Mouse (Mus musculus): ENCODE results near the gene Plekhg1.
A peak's percentile ranks its signal among the peaks of the same experiment; 100 is the strongest.

The Plekhg1 gene

DNA sequence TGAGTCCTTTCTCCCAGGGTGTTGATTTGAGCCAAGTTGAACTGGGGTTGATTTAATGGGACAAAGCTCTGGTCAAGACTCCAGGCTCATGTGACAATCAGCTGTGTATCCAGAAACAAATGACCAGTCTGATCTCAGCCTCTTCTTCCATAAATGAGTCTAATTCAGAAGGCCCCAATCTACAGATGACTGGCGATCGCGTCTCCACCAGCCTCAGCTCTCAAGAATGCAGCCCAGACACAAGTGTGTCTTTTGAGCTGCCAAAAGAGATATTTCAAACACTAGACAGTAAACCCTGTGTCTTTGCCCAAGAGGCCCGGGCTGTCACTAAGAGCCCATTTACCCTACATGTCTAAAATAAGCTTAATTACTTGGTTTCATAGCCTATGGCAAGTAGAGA lies 148.3 kb downstream of the Plekhg1 start:
- DNase-seq (ENCODE audit: low read depth, low spot score) = no peak

DNA sequence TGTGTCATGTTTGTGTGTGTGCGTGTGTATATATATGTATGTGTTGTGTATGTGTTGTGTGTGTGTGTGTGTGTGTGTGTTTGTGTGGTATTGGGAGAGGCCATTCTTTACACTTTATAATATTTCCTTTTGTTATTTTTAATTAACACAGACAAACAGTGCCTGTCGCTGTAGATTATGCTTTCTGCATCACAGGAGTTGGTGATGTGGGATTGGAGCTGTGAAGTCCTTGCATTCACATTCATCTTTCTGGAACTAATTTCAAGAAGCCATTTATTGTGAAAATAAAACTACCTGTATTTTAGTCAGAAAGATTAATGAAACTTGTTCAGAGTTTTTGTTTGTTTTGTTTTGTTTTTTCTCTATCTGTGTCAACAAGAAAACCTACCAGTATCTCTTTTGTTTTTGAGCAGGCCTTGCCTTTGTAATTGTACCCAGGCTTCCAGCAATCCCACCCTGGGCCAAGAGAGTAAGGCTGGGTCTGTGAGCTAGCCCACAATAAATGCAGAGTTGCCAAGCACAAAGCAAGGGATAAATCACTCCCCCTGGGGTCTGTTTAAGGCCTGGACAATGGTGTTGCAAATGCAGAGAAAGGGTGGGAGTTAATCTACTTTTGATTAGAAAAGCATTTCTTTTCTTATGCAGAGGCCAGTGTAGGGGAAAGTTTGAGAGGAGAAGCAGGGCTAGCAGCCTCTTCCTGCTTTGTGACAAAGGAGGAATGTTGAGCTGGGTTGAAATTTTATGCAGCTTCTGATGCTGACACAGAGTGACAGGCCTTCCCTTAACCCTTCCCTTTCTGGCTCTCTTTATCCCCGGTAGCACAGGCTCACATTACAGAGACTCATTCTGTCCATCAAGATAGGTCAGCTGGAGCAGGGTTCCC lies 151.5 kb downstream of the Plekhg1 start:
- no peak for DNase-seq (ENCODE audit: low read depth, low spot score)

DNA sequence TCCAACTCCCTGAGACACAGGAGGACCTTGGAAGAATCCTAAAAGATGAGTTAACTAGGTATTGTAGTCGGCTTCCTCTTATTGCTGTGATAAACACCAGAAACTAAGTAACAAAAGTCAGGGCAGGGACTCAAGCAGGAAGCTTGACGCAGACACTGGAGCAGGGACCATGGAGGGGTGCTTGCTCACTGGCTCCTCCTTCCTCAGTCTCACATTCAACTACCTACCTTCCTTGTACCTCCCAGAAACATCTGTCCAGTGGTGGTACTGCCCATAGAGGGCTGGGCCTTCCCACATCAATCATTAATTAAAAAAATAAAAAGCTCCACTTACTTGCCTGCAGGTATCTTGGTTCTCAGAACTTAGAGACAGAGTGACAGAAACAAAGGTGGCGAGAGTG lies 152.2 kb downstream of the Plekhg1 start:
- no peak for DNase-seq (ENCODE audit: low read depth, low spot score)

DNA sequence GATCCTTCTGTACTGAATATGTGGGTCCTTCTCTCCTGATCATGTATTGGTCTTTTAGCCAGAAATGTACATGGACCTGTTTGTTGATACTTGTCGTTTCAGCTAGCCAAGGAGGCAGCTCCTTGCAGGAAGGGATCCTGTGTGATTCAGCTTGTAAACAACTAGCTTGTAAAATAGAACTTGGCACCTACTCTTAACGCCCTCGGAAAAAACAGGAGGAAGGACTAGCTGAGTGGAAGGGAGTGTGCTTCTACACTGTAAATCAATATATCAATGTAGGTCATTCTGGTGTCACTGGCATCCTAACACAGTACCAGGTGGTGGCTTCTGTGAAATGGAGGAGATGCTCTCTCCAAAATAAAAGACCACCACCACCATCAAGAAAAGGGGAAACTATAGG lies 157.9 kb downstream of the Plekhg1 start:
- no peak for DNase-seq (ENCODE audit: low read depth, low spot score)

DNA sequence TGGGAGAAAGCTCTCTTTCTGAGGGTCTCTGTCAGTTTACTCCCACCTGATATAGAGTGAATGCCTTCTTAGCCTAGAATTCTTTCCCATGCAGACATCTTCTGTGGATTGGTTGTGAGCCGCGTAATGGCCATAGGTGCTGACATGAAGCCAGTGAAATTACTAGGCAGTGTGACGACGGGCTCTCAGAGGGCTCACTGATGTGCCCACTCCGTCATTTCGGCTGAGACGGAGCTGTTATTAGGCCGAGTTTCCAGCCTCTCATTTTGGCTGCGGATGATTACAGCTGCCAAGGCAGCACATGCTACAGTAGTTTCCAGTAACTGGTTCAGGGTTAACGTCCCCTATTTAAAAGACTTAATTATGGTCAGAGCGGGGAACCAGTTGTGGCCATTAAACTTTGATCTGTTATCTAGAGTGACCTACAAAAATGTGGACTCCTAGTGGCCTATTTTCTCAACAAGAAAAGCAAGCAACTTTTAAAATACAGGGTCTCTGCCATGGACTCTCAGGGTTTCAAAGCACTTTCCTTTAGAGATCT lies 160.3 kb downstream of the Plekhg1 start:
- DNase-seq (ENCODE audit: low read depth, low spot score) = no peak

DNA sequence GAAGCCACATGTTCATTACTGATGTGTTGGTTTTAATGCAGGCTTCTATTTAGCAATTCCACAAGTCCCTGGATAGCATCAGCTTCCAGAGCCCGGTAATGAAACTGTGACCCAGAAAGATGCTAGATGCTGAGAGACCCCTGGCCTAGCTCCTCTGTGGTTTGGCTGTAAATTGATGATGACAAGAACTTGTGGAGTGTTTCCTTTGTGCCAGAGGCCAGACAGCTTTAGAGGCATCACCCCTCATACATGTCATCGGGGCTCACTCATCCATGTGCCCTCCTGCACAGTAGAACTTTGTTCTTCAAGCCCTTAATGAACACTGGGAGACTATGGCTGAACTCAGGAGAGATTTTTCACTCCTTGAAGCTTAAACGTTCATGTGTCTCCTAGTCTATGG lies 165.6 kb downstream of the Plekhg1 start:
- DNase-seq (ENCODE audit: low read depth, low spot score) = no peak

DNA sequence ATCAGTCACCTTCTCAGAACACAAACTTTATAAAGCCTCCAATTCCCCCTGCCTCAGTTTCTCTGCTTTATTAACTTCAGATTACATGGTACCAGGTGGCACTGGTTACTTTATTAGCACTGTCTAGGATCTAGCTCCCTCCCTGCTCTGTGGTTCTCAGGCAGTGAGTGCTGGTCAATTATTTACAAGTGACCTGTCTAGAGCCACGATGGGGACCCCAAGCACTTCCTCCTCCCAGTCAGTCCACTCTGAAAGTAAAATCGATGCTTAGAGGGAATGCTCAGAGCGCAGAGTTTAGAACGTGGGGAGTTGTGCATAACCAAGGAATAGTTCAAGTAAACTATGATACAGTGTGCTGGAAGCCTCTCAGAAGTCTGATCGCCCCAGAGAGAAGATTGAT lies 173.9 kb downstream of the Plekhg1 start:
- DNase-seq (ENCODE audit: low read depth, low spot score) = no peak

DNA sequence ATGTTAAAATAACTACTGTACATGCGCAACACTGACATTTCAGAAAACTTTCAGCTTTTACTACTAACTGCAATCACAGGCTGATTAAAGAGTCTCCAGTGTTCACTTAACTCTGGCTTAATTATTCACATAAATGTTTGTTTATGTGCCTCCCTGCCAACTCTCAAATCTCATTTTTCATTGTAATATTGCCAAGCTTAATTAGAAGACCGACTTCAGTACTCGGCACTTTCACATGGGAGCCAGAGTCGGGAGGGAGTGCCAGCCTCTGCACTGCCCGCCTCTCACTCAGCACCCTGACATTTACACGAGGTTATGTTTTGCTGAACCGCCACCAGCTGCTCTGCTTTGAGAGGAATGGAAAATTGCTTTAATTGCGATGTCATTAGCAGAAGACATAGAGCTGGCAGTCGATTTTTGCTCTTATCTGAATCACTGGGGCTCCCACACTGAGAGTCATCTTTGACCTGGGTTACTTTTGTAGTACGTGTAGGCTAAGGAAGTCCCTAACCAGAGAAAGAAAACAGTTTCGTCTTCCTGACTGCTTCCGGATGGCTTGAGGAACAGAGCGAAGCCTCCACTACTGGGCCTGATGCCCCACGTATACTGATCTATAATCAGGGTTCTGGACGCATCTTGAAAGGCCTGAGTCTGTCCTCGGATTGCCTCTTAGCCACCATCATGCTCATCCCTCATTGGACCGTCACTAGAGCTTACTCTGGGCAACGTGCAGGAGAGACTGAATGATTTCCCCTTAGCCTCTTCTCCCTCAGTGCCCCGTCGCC lies 180.4 kb downstream of the Plekhg1 start:
- DNase-seq (ENCODE audit: low read depth, low spot score) = no peak

DNA sequence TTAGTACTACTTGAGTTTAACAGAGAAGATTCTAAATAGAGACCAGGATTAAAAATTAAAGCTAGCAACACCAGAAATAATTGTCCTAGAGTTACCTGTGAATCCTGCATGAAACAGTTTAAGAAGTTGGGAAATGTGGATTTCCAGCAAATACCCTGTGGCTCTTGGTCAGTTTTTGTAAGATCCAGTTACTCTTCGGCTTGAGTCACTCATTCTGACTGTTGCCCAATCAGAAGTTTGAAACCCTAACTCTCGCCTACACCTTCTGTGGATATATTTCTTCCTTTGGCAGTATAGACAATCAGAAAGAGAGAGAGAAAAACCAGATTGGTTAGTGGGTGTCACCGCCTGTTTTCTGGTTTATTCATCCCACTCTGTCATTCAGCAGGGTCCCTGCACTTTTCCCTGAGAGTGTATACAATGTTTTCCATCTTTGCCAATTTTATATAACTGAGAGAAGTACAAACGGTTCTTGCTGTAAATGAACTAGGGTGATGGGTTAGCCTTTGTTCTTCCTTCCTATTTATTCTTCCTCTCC lies 187.9 kb downstream of the Plekhg1 start:
- no peak for DNase-seq (ENCODE audit: low read depth, low spot score)

DNA sequence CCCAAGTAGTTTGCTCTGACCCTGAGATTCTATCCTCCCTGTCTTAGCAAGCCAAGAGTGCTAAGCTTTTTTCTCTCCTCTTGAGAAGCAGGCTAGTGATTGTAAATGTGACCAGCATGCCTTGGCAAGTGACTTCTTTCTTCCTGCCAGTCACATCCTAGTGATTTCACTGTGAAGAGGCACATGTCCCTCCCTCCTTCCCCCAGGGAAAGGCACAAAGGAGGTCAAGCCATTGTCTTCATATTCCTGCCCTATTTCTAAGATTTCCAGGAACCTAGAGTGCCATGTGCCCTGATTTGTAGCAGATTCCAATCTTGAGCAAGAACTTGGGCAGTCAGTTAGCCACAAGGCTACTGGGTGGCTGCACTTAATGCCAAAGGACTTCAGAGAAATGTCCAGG lies 191.7 kb downstream of the Plekhg1 start:
- no peak for DNase-seq (ENCODE audit: low read depth, low spot score)

DNA sequence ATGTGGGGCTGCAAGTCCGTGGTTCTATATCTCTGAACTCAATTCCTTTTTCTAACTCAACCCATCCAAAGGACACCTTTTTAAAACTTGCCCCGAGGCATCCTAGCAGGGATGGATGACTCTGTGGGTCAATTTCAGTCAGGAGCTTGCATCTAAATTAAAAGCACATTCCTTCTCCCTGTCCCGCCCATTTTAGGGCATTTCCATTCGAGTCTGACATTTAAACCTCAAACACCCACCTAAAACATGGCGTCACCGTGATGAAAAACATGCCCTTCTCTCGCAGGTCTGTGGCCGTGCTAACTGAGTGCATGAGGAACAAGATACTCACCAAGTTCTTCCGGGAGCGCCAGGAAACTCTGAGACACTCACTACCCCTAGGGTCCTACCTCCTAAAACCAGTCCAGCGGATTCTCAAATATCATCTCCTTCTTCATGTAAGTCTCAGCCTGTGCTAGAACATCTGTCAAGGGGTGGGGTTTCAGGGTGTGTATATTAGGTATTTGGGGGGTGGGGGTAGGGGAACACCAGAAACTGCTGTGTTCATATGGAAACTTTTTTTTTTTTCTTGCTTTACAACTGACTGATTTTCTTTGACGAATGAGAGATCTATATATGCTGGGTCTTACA lies 193.3 kb downstream of the Plekhg1 start:
- DNase-seq (ENCODE audit: low read depth, low spot score) = no peak

DNA sequence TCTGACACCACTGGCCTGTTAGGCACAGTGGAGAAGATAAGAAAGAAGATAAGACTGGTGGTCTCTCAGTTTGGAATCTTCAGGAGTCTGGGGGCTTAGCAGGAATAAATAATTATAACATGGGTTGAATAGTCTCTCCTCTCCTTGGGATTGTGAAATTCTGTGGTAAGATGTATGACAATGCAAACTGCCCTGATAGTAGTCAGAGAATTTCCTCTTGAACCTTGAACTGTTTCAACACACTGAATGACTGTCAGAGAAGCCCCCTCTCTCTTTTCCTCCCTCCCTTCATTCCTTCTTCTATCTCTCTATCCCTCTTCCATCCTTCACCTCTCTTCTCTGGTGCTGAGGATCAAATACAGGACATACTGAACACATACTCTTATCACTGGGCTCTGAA lies 196.7 kb downstream of the Plekhg1 start:
- DNase-seq (ENCODE audit: low read depth, low spot score) = no peak

DNA sequence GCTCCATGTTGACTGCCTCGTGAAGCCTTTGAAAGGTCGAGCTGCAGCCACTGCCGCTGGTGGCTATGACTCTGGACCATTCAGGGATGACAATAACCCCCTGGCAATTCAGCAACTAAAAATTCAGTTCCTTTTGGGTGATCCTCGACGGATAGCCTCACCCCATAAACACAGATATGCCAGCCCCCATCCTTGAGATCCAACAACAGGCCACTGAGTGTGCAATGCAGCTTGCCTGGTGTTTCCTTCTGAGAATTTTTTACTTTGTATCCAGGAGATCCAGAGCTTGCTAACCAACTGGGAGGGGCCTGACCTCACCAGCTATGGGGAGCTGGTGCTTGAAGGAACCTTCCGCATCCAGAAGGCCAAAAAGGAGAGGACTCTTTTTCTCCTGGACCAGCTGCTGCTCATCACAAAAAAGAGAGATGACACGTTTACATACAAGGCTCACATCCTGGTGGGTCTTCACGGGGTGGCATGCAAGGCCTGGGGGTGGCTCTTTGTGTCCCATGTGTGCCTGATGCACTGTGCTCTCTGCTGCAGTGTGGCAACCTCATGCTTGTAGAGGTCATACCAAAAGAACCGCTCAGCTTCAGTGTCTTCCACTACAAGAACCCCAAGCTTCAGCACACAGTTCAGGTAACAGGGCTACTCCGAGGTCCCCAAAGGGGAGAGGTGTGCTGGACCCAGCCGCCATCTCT lies 199.9 kb downstream of the Plekhg1 start:
- DNase-seq (ENCODE audit: low read depth, low spot score) = no peak

DNA sequence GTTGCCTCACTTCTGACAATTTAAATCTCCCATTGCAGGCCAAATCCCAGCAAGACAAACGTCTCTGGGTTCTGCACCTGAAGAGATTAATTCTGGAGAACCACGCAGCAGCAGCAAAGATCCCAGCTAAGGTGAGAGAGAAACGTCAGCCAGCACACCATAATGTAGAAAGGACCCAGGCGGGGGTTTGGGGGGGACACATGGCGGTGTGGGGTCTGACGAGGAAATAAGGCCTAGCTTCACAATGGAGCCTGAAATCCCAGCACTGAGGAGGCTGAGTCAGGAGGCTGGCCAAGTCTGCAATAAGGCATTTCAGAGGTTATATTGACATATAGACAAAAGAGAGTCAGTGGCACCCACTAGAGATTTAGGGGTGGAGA lies 200.4 kb downstream of the Plekhg1 start:
- DNase-seq (ENCODE audit: low read depth, low spot score) = no peak

DNA sequence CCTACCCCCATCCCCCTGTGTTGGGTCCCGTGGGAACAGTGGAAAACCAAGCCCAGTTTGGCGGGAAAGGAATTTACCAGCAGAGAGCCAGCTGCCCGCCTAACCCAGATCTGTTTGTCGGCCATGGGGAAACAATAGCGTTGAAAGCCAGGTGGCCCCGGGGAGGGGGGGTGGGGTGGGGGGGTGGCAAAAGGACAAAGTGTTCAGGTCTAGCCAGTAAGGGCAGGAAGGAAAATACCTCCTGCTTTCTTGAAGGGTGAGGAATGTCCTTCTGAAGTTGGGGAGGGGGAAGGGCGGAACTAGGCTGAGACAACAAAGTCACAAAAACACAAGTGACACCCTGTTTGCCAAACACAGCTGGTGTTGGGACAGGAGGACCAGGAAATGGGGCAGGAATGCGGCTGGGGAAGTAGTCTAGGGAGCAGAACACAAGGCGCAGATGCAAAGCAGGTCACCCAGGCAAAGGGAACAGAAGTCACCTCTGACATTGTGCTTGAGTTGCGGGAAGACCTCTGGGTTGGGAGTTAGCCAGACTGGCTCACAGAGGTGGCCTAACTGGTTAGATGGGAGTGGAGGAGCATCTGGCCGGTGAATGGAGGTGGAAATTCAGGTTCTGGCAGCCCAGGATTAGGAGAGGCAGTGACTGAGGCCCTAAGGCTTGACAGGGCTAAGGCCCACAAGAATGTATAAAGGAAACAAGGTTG lies 201.0 kb downstream of the Plekhg1 start:
- no peak for DNase-seq (ENCODE audit: low read depth, low spot score)

DNA sequence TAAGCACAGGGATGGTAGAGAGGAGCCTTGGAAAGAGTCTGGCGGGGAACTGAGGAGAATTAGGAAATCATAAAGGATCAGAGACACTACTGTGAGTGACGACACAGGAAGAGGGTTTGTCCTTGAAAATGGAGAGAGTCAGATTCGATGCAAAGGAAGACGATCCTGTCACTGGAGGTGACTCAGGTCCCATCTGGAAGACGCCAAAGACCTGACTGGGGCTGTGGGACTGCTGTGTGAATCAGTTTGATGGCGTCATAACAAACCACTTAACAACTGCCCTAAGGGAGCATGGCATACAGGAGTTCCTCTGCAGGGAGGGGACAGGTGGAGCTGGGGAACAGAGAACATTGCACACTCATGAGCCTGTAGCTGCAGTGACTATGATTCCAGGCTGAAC lies 202.1 kb downstream of the Plekhg1 start:
- no peak for DNase-seq (ENCODE audit: low read depth, low spot score)

DNA sequence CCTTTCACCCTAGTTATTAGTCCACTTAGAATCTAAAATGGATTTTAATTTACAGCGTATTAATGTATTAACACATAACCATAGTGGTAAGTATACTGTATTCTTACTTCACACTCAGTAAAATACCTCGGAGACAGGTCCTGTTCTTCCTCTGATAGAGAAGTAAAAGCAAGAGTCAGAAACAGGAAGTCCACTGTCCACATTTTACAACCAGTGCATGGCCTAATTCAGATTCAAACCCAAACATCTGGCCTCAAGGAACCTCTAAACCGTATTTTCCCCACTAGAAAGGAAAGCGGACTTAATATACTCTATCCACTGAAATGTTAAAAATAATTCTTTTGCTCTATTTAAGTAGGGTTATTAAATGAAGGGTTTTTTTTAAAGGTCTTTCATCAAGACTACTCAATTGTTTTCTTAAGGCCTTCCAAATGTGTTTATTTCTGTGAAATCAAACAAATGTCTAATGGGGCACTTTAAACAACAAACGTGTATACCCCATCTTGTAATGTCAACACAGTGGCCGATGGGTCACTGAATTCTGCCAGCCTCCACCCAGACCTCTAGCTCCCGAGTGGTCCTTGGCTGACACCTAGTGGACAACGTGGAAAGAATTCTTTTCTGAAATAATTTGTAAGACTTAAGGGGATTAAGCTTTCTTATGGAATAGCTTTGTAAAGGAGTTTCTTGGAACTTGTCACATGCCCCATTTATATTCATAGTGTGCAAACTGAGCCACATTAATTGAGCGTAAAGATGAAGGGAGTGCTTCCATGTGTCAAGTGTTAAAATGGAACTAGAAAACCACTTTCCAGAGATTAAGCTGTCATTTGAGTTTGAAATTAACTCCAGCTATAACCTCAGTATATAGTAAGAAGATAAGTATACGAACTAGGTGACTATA lies 203.6 kb downstream of the Plekhg1 start:
- peak; percentile 44 for DNase-seq (ENCODE audit: low read depth, low spot score)

DNA sequence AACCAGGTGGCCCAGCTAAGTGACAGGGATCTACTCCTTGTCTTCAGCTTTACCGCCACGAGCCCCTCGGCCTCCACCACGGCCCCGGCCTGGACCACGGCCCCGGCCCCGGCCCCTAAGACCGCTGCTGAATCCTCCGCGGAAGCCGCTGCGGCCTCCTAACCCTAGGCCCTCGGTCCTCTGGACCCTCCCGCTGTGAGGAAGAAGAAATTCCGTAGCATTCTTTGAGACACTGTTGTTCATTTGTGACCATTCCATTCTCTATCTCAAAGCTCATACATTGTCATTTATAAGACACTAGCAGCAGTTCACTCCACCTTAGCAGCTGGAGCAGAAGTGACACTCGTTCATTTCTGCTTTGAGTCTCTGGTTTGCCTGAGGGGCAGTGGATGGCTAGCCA lies 206.7 kb downstream of the Plekhg1 start:
- no peak for DNase-seq (ENCODE audit: low read depth, low spot score)

DNA sequence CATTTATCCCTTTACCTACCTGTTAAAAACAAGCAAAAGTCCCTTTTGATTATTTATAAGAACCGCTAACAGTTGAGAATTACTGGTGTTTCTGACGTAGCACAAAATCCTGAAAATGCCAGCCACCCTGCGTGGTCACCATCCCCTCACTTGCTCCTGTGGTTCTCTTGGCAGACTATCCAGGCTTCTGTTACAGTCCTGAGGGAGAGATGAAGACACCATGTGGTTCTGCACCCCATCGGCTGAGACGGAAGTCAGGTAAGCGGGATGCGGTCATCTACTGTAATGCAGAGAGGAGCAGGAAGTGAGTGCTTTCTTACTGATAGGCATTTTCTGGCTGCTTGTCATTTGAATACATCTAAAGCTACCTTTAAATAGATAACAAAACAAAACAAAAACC lies 207.2 kb downstream of the Plekhg1 start:
- DNase-seq (ENCODE audit: low read depth, low spot score) = no peak

DNA sequence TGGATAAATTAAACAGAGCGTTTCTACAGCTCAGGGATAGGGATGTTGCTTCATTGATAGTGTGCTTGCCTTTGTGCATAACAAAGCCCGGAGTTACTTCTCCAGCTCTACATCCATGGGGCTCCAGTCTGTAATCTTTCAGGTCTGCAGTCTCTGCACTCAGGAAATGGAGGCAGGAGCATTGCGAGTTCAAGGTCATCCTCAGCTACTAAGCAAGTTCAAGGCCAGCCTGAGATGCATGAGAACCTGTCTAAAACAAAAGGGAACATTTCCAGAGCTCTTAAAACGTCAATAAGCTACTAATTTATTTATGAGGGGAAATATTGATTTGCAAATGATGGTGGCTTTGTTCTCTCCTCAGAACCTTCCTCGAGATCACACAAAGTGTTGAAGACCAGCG lies 209.1 kb downstream of the Plekhg1 start:
- no peak for DNase-seq (ENCODE audit: low read depth, low spot score)

All from retina, adult 2 months (tissue).